Mouse (Mus musculus): ENCODE measurements around the gene Tm6sf2. TPM values are rescaled to one million over a fixed set of nuclear protein-coding genes. Genes with fewer than 3 reads are reported as not detected.

Gene Tm6sf2
- polyA plus RNA-seq, 1 experiment from 2014 or later: 2.1 TPM

DNA sequence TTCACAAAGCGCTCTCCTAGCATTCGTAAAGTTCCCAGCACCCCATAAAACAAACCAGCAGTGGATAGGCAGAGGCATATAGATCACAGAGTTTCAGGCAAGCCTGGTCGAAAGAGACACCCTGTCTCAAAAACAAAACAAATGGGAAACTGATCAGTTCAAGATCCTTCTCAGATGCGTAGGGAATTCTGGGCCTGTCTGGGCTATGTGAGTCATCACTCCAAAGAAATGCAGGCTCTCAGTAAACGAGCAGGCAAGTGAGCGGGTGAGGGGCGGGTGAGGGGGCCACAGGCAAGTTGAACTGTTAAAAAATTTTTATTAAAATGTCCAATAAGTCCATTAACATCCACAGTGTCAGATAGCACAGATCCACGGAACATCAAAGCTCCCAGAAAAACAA is 20.1 kb downstream of the Tm6sf2 start:
- H3K27ac ChIP-seq (replicated peaks): no peak overlapping the region
- no peak overlapping the region for H3K4me2 ChIP-seq (replicated peaks)
- H3K36me3 ChIP-seq: no peaks in the 10 kb centered on the region
- H3K9ac ChIP-seq: no peak overlapping the region
- H3K4me1 ChIP-seq: peaks cover 5% of the 10 kb centered on the region
- 36% methylated on average over 8 of the region's 8 CpGs for WGBS
- no peaks in the 10 kb centered on the region for H3K9me3 ChIP-seq (replicated peaks)
- ATAC-seq (ENCODE audit: insufficient number of reproducible peaks, low FRiP score, low TSS enrichment, low read depth): no peak
- H3K27me3 ChIP-seq: peaks cover 47% of the 10 kb centered on the region
- no peak overlapping the region for H3K4me3 ChIP-seq (replicated peaks)

DNA sequence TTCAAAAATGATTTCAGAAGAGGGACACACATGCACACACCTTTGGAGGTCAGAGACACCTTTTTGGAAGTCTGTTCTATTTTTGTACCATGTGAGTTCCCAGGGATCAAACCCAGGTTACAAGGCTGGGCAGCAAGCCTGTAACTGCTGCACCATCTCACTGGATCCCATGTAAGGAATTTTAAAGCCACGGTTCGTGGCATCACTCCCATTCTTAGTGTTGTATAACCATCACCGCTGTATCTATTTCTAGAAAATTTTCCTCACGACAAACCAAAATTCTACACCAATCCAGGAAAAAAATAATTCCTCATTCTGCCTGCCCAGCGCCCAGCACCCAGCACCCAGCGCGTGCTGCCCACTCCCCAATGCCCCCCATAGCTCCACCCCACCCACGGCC is 26.6 kb downstream of the Tm6sf2 start:
- H3K4me2 ChIP-seq (replicated peaks): no peak overlapping the region
- no peaks in the 10 kb centered on the region for H3K9me3 ChIP-seq (replicated peaks)
- H3K27me3 ChIP-seq: peaks cover 6% of the 10 kb centered on the region; the same call in 1 of the 2 replicates
- H3K4me1 ChIP-seq: no peaks in the 10 kb centered on the region
- H3K4me3 ChIP-seq (replicated peaks): no peak overlapping the region
- ATAC-seq (ENCODE audit: insufficient number of reproducible peaks, low FRiP score, low TSS enrichment, low read depth): no peak
- no peaks in the 10 kb centered on the region for H3K36me3 ChIP-seq
- 77% methylated on average over 8 of the region's 8 CpGs for WGBS
- H3K9ac ChIP-seq: no peak overlapping the region
- H3K27ac ChIP-seq (replicated peaks): no peak overlapping the region

DNA sequence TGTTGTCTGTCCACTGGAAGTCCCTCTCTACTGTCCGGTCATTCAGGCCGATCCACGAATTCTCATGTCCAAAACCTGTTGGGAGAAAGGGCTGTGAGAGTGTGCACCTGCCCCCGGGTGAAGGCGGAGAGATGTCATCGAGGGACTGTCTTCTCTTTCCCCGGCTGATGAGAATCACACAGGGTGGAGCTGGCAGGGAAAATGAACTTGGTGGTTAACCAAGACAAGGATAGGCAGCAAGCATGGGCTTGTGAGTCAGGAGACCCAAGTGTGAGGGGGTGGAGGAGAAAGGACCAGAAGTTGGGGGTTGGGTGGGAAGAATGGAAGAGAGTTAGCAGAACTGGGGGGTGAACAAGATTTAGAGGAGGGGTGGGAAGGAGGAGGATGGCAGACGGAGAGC is 27.5 kb downstream of the Tm6sf2 start:
- Histone ChIP-seq H3K4me1 (no peaks in the 10 kb centered on the region), H3K9me3 (replicated peaks) (no peaks in the 10 kb centered on the region), H3K27ac (replicated peaks) (no peak overlapping the region), H3K27me3 (peaks cover 5% of the 10 kb centered on the region; the same call in 1 of the 2 replicates), H3K36me3 (no peaks in the 10 kb centered on the region), H3K9ac (no peak overlapping the region), H3K4me3 (replicated peaks) (no peak overlapping the region), H3K4me2 (replicated peaks) (no peak overlapping the region)
- 68% methylated on average over 8 of the region's 8 CpGs for whole genome bisulfite sequencing
- ATAC-seq (ENCODE audit: insufficient number of reproducible peaks, low FRiP score, low TSS enrichment, low read depth): no peak

DNA sequence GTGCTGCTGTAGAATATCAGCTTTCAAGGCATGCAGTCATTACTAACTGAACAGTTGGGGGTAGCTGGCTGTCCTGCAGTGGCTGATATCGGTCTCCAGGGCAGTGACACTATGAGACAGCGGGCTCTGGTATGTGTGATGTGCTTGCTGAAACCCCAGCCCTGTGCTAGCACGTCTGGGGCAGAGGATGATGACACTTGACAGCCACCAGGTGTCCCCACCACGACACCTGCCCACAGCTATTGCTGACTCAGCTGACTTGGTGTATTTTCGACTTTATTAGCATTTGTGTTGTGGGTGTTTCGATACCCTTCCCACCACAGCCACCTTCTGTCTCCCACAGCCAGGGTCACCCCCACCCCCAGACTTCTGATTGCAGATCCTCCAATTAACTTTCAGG is 31.8 kb downstream of the Tm6sf2 start:
- Histone ChIP-seq H3K4me2 (replicated peaks) (no peak overlapping the region), H3K27ac (replicated peaks) (no peak overlapping the region), H3K9ac (no peak overlapping the region), H3K27me3 (peaks cover 14% of the 10 kb centered on the region), H3K4me3 (replicated peaks) (no peak overlapping the region), H3K4me1 (no peaks in the 10 kb centered on the region), H3K9me3 (replicated peaks) (no peaks in the 10 kb centered on the region), H3K36me3 (no peaks in the 10 kb centered on the region)
- ATAC-seq (ENCODE audit: insufficient number of reproducible peaks, low FRiP score, low TSS enrichment, low read depth): no peak
- WGBS: 18% methylated on average over 6 of the region's 6 CpGs

DNA sequence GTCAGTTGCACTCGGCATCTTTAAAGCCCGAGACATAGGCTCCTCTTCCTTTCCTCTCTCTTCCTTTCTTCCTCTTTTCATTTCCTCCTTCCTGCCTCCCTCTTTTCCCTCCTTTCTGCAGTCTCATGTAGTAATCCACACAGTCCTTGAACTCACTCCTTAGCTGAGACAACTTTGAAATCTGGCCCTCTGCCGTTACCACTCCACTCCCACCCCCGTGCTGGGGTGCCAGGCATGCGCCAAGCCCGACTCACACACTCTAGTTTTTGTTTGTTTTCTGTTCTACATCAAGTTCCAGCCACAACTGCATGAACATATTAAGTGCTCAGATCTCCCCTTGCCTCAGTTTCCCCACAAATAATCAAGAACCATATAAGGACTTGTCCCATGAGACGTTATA is 32.2 kb downstream of the Tm6sf2 start:
- no peaks in the 10 kb centered on the region for H3K9me3 ChIP-seq (replicated peaks)
- H3K4me2 ChIP-seq (replicated peaks): no peak overlapping the region
- peaks cover 18% of the 10 kb centered on the region for H3K27me3 ChIP-seq
- H3K9ac ChIP-seq: no peak overlapping the region
- H3K4me3 ChIP-seq (replicated peaks): no peak overlapping the region
- 71% methylated on average over 7 of the region's 7 CpGs for WGBS
- ATAC-seq (ENCODE audit: insufficient number of reproducible peaks, low FRiP score, low TSS enrichment, low read depth): no peak
- H3K36me3 ChIP-seq: no peaks in the 10 kb centered on the region
- no peak overlapping the region for H3K27ac ChIP-seq (replicated peaks)
- H3K4me1 ChIP-seq: no peaks in the 10 kb centered on the region

DNA sequence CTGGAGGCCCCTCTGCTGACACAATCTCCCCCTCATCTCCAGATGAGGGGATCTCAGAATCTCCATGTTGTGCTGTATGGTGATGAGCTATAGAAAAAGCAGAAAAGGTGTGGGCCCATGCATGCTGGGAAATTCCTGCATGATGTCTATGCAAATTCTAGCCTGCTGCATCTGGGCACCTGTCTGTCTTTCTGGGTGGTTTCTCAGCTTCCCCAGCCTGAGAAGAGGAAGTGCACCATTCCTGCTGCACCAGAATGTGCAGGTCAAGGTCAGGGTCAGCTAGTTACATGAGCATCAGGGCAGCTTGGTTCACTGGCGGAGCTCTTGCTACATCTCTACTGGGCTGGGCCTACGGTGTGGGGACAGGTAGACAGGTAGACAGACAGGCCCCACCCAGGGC is 37.7 kb downstream of the Tm6sf2 start:
- 79% methylated on average over 2 of the region's 2 CpGs for WGBS
- no peak for ATAC-seq (ENCODE audit: insufficient number of reproducible peaks, low FRiP score, low TSS enrichment, low read depth)
- Histone ChIP-seq H3K4me3 (replicated peaks) (no peak overlapping the region), H3K4me1 (peaks cover 5% of the 10 kb centered on the region; the same call in 1 of the 2 replicates), H3K9ac (no peak overlapping the region), H3K4me2 (replicated peaks) (no peak overlapping the region), H3K9me3 (replicated peaks) (no peaks in the 10 kb centered on the region), H3K36me3 (no peaks in the 10 kb centered on the region), H3K27me3 (peaks cover 72% of the 10 kb centered on the region), H3K27ac (replicated peaks) (no peak overlapping the region)

DNA sequence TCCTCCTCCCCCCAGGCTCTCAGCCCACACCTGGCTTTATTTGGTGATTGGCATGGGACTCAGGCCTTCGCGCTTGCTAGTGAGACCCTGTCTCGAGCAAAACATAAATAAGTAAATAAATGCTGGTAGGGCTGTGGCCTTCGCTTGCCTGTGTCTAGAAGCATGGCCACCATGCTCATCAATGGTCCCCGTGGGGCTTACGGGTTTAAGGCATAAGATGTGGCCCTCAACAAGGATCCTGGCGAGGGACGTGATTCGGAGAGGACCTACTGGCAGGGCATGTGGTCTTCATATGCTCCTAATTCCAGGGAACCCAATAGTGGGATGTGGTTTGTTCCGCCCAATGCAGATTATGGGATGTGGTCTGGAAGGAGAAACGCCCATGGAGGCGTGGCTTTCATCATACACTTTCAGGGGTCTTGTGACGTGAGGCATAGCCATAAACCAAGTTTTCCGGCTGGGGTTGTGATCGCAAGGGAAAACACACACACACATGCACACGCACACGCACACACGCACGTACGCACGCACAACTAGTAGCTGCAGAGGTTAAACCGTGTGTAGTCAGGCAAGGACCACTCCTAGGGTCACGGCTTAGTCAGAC is 38.6 kb downstream of the Tm6sf2 start:
- peaks cover 5% of the 10 kb centered on the region; the same call in 1 of the 2 replicates for H3K4me1 ChIP-seq
- peaks cover 77% of the 10 kb centered on the region for H3K27me3 ChIP-seq
- H3K9me3 ChIP-seq (replicated peaks): no peaks in the 10 kb centered on the region
- no peak overlapping the region for H3K9ac ChIP-seq
- 0 out of 2 replicates have a peak overlapping the region, but pooled peaks have one; percentile 2 for H3K4me3 ChIP-seq (replicated peaks)
- H3K36me3 ChIP-seq: no peaks in the 10 kb centered on the region
- no peak for ATAC-seq (ENCODE audit: insufficient number of reproducible peaks, low FRiP score, low TSS enrichment, low read depth)
- 44% methylated on average over 23 of the region's 23 CpGs for WGBS
- H3K4me2 ChIP-seq (replicated peaks): no peak overlapping the region; the same call in 1 of the 2 replicates
- H3K27ac ChIP-seq (replicated peaks): no peak overlapping the region

DNA sequence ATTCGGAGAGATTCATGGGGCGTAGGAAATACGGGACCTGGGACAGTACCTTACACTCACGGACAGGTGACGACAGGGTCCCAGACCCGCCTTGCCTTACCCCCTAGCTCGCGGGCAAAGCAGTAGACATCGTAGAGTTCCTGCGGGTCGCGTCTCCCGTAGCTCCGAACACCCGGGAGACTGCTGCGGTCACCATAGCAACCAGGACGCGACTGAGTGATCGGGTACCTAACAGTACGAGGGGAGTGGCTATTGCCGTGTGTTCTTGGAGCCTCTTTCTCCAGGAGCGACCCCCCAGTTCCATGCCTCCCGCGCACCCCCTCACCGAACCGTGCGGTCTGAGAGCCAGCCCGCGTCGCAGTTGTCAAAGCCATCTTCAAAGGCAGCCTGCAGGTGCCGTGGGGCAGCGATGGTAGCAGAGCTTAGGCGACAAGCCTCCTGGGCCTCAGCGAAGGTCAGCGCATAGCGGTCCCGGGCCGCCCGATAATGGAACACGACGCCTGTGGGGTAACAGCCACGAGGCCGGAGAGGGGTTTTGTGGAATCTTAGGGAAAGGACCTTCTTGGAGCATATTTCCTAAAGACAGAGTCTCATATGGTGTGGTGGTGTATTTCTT is 39.8 kb downstream of the Tm6sf2 start:
- ATAC-seq (ENCODE audit: insufficient number of reproducible peaks, low FRiP score, low TSS enrichment, low read depth): no peak
- H3K4me2 ChIP-seq (replicated peaks): no peak overlapping the region
- H3K27ac ChIP-seq (replicated peaks): no peak overlapping the region
- peaks cover 83% of the 10 kb centered on the region for H3K27me3 ChIP-seq
- H3K9me3 ChIP-seq (replicated peaks): no peaks in the 10 kb centered on the region
- H3K9ac ChIP-seq: no peak overlapping the region
- no peak overlapping the region for H3K4me3 ChIP-seq (replicated peaks)
- H3K4me1 ChIP-seq: peaks cover 5% of the 10 kb centered on the region; the same call in 1 of the 2 replicates
- no peaks in the 10 kb centered on the region for H3K36me3 ChIP-seq
- 5% methylated on average over 43 of the region's 43 CpGs for WGBS

DNA sequence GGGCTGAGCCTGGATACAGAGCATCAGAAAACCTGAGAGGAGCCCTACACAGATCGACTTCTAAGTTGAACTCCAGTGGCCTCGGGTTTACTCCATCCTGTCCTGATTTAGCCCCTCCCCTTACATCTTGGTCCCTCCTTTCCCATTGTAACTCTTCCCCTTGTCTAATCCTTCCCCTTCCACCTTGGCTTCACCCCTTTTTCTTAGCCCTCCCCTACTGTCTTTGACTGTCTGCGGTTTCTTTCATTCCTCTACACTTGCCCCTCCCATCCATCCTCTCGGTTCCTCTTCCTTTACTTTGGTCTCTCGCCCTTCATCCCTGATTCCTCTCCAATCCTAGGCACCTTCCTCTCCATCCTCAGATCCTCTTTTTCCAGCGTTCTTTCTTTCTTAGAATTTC is 41.8 kb downstream of the Tm6sf2 start:
- no peaks in the 10 kb centered on the region for H3K36me3 ChIP-seq
- no peak overlapping the region for H3K9ac ChIP-seq
- no peaks in the 10 kb centered on the region for H3K9me3 ChIP-seq (replicated peaks)
- 11% methylated on average over 6 of the region's 6 CpGs for WGBS
- ATAC-seq (ENCODE audit: insufficient number of reproducible peaks, low FRiP score, low TSS enrichment, low read depth): no peak
- no peak overlapping the region for H3K27ac ChIP-seq (replicated peaks)
- no peak overlapping the region for H3K4me2 ChIP-seq (replicated peaks)
- H3K4me1 ChIP-seq: peaks cover 5% of the 10 kb centered on the region; the same call in 1 of the 2 replicates
- peaks cover 99% of the 10 kb centered on the region for H3K27me3 ChIP-seq
- H3K4me3 ChIP-seq (replicated peaks): no peak overlapping the region

DNA sequence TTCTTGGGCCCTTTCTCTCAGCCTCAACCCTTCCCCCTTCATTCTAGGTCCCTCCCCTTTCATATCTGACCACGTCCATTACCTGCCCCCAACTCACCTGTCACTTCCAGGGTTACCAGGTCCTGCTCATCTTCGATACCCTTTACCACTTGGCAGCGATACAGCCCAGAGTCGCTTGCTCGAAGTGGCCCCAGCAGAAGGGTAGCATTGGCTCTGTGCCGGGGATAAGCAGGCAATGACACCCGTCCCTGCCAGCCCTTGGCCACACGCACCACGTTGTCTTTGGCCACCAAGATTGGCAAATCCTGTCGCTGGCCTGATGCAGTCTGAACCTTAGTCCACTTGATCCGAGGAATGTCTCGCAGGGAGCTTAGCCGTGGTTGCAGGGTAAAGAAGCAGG is 42.2 kb downstream of the Tm6sf2 start:
- H3K9ac ChIP-seq: no peak overlapping the region
- no peak overlapping the region for H3K4me3 ChIP-seq (replicated peaks)
- no peak overlapping the region for H3K4me2 ChIP-seq (replicated peaks)
- WGBS: 66% methylated on average over 13 of the region's 13 CpGs
- no peaks in the 10 kb centered on the region for H3K36me3 ChIP-seq
- no peak overlapping the region for H3K27ac ChIP-seq (replicated peaks)
- no peak for ATAC-seq (ENCODE audit: insufficient number of reproducible peaks, low FRiP score, low TSS enrichment, low read depth)
- H3K27me3 ChIP-seq: peaks cover 99% of the 10 kb centered on the region
- H3K4me1 ChIP-seq: peaks cover 5% of the 10 kb centered on the region; the same call in 1 of the 2 replicates
- no peaks in the 10 kb centered on the region for H3K9me3 ChIP-seq (replicated peaks)

DNA sequence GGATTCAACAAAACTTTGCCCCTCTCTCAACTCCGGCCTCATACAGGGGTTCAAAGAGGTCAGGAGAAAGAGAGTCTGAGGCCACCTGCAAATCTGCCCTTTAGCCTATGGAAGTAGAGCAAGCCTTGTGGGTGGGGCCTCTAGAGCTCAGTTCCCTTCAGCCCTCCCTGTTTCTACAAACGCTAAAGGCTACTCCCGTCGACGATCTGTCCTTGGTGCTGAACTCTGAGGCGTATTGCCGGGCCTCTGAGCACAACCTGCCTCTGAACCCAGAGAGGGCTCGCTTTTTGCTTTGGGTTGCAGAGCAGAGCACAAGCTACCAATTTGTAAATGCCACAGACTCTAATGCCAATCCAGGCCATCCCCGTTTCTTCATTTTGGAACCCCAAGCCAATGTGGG is 44.9 kb downstream of the Tm6sf2 start:
- peaks cover 89% of the 10 kb centered on the region for H3K27me3 ChIP-seq
- H3K36me3 ChIP-seq: no peaks in the 10 kb centered on the region
- 7% methylated on average over 9 of the region's 9 CpGs for WGBS
- no peak for ATAC-seq (ENCODE audit: insufficient number of reproducible peaks, low FRiP score, low TSS enrichment, low read depth)
- no peaks in the 10 kb centered on the region for H3K9me3 ChIP-seq (replicated peaks)
- no peak overlapping the region for H3K4me3 ChIP-seq (replicated peaks)
- H3K4me1 ChIP-seq: peaks cover 5% of the 10 kb centered on the region; the same call in 1 of the 2 replicates
- H3K27ac ChIP-seq (replicated peaks): no peak overlapping the region
- H3K4me2 ChIP-seq (replicated peaks): no peak overlapping the region
- H3K9ac ChIP-seq: no peak overlapping the region
